Mouse (Mus musculus) layer of hippocampus, postnatal 14 days (tissue): ENCODE results near the gene Tbck. TPM values are rescaled to one million over a fixed set of nuclear protein-coding genes. Genes with fewer than 3 reads are reported as not detected.
A peak's percentile ranks its signal among the peaks of the same experiment; 100 is the strongest.

Experiments used
- DNase-seq, 2 experiments: peaks; one replicate each; pipeline ENCODE4 v3.0.0; 2021 to 2022; ENCODE audit warnings: low spot score in 2 of 2, mixed read lengths in 1 of 2
- long read RNA-seq, 2 experiments: library from polyadenylated mRNA; stranded (forward); transcript quantifications; one replicate each; pipeline ENCODE4 v2.0.0; 2021
- total RNA-seq, 2 experiments: library from RNA; stranded (reverse); gene quantifications; 2 replicates each; pipeline ENCODE4 v1.2.3; 2021

The Tbck gene
- total RNA-seq: 10 to 100 TPM; 33.9 to 34.7 TPM
- long read RNA-seq, experiment 1, full-length matches to known transcripts: 2 of 10 reads
- long read RNA-seq, experiment 1, partial matches to known transcripts: 3 of 10 reads
- long read RNA-seq, experiment 1, other reads (novel, unspliced or antisense): 5 of 10 reads
- long read RNA-seq, experiment 2, full-length matches to known transcripts: 5 of 11 reads
- long read RNA-seq, experiment 2, partial matches to known transcripts: 0 of 11 reads
- long read RNA-seq, experiment 2, other reads (novel, unspliced or antisense): 6 of 11 reads

DNA sequence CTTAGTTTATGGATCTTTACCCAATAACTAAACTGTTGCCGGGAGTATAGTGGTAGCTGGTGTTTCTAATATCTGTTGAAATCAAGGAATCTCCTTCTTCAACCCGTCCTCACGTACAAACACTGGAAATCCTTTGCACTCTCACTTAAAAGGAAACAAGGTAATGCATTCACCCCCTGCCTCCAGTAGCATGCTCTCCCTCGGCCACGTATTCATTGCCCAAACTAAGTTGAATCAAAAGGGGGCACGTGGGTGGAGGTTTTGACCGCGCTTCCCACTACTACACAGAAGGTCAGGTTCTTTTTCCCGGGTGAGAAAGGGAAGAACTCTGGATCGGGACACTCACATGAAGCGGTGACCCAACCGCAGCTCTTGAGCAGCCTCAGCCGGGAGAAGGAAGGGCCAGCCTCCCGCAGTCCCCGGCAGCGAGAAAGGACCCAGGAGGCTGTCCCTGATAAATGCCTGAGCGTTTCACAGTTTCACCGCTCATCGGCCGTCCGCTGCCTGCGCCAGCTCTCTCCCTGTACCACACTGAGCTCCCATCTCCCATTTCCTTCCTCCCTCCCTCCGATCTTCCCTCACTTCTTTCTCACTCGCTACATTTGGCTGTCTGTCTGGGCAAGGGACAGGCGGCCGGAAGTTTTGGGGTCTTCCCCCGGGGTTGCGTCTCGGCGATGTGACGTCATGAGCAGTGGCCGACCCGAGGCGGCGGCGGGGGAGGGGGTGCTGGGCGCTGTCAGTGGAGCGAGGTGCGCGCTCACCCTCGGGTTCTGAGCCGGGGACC, at the start of gene Tbck:
TSS of gene Tbck (plus strand) at position 698 of the 784 bp plus-strand sequence.
- DNase-seq: peak; percentile 95 to 97

DNA sequence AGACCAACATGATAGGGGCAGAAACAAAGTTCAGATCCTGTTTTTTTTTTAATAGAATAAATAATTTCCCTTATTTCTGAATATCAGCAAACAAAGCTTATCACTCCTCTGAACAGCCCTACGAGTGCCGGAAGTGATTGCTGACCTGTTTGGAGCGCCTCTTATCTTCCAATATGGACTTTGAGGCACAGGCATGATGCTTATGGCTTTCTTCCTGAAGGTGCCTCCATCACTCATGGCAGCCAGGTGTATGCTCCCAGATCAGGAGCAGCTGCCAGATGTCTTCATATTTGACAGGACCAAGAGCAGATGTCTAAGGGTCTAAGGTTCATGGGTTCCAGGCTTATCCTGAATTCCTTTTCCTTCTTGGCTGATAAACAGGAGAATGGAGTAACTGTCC, 46.9 kb upstream of the Tbck start:
- no peak for DNase-seq

DNA sequence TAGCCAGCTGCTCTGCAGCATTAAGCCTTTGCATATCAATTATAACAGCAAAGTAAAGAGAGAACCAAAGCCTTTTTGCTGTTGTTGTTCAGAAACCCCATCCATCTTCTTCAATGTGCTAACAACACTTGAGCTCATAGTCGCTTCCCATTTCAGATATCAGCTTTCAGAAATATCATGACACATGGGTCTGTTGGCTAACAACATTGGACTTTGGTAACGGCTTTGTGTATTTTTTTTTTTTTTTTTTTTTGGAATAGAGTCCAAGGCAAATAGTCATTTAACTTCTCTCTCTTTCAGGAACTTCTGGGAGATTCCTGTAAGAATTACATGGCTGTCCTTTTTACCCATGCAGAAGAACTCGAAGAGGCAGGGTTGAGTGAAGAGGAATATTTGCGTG, 39.9 kb upstream of the Tbck start:
- no peak for DNase-seq

GRCm38 (mm10) chr3:132646814-132647213, 37.1 kb upstream of the Tbck start:
- no peak for DNase-seq

DNA sequence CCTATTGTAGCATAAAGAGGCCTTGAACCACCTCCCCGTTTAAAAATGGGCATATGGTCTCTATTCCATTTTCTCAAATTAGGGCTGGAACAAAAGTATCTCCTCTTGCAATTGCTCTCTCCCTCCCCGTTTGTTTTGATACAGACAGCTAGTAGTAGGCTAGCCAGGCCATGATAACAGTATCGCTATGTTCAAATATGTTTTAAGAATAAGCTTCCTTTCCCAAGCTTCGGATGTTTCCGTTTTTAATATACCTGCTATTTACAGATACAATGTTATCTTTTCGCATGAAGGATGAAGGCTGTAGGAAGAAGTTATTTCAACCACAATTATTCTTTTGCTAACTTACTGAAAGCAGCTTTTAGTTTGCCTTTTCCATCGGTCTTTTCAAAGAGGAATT, 34.6 kb upstream of the Tbck start:
- no peak for DNase-seq

DNA sequence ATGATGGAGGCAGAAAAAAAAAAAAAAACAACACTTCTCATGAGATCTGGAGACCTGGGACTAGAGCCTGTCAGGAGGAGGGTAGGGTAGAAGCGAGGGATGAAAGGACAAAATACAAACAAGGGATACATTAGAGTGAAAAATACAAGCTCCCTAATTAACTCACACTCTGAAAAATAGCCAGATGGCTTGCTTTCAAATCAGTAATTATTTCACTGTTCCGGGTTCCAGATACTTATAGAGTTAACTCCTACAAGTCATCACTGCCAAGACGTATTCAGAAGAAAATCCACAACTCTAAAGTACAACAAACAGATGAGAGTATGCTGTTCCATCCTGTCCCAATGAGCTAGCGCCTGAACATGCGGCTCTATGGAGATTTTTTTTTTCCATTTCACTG, 33.8 kb upstream of the Tbck start:
- no peak for DNase-seq

- DNase-seq: no peak
These were observed 32.2 kb upstream of the Tbck start for GRCm38 (mm10) chr3:132651776-132652175.

- DNase-seq: no peak
These were observed 30.0 kb upstream of the Tbck start for GRCm38 (mm10) chr3:132653959-132654358.

- no peak for DNase-seq
These were observed 28.0 kb upstream of the Tbck start for GRCm38 (mm10) chr3:132655955-132656354.

GRCm38 (mm10) chr3:132677494-132677893, 6.5 kb upstream of the Tbck start:
- no peak for DNase-seq

GRCm38 (mm10) chr3:132684231-132684928, 436 bp downstream of the Tbck start, which contains the start of gene Aimp1:
Aimp1 (minus strand) TSS chr3:132684370.
- DNase-seq: no peak

GRCm38 (mm10) chr3:132701368-132701767, 17.4 kb downstream of the Tbck start:
- peak in 1 of 2 experiments; percentile 21 for DNase-seq

GRCm38 (mm10) chr3:132704216-132704615, 20.3 kb downstream of the Tbck start:
- no peak for DNase-seq

DNA sequence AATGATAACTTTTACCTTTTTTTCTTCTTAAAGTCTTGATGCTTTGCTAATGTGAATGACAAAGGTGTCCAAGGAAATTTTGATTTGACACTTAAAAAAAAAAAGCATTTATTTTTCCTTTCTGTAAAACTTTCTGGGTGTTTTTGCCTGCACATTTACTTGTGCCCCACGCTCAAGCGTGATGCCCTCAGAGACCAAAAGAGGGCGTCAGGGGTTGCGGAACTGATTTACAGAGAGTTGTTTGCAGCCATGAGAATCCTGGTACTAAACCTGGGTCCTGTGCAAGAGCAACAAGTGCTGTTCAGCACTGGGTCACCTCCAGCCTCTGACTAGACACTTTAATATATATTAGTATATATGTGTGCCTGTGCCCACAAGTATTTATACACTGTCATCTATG, 23.0 kb downstream of the Tbck start:
- DNase-seq: no peak

- no peak for DNase-seq
These were observed 30.0 kb downstream of the Tbck start for GRCm38 (mm10) chr3:132713913-132714312.

GRCm38 (mm10) chr3:132717316-132717715, 33.4 kb downstream of the Tbck start:
- no peak for DNase-seq

GRCm38 (mm10) chr3:132724326-132724725, 40.4 kb downstream of the Tbck start:
- no peak for DNase-seq

DNA sequence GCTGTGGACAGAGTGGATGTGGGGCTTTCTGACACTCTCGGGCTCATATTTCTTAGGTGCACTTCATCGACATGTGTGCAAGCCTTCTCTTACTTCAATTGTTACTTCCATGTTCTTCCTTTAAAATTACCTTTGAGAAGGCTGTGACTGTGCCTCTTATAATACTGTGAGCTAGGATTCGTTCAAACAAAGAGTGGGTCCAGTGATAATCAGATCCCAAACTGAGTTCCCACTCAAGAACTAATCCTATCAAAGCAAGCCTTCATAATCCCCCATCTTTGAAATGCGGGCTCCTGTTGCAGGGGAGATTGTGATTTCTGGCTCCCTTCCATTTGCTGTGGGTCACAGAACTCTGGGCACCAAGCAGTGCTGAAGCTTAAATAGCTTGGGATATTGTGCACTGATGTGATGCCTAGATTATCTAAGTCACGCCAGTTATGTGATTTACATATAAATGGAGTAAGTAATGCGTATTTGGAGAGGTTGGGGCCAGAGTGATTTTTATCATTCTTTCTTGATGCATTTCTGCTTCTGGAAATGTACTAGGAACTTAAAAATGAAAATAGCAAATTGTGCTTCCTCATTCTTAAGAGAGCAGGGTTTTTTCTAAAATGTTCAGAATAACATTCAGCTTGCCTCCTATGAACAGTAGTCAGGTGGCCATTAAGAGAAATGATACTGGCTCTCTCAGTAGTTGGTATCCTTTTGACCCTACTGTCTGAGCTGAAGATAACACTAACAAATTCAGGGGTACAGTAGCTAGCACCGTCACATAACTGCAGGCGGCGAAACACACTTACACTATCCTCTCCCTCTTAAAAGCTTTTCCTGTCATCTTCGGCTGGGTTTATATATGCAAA, 60.6 kb downstream of the Tbck start:
- no peak for DNase-seq

DNA sequence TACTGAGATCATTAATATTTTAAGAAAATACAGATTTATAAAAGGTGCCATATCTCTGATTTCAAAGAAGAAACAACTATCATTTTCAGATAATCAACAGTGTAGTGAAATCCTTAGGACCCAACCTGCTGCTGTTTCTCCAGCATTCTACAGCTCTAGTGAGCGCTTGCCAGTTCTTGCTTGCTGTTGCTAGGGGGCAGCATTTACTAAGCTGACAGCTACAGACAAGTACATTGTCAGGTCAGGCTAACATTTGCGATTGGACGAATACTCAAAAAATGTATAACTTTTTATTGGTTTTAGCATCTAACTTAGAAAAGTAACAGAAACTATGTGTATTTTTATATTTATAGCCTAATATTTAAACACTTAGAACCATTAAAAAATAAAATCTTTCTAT, 63.1 kb downstream of the Tbck start:
- peak; percentile 34 to 83 for DNase-seq

DNA sequence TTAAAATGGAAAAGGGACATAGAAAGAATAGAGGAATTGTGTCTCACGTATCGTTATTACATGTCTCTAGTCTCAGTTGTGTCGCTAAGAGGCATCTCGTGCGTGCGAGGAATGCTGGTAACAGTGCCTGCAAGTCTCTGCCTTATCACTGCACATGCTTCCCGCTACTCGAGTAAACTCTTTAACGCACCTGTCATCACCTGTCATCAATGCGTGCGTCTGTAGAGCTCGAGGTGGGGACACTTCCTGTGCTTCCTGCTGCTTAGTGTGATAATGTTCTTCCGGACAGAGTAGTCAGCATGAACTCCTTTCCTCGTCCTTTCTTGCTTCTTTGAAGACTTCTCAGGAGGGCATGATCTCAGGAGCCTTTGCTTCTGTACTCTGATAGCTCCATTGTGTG, 63.8 kb downstream of the Tbck start:
- DNase-seq: no peak

DNA sequence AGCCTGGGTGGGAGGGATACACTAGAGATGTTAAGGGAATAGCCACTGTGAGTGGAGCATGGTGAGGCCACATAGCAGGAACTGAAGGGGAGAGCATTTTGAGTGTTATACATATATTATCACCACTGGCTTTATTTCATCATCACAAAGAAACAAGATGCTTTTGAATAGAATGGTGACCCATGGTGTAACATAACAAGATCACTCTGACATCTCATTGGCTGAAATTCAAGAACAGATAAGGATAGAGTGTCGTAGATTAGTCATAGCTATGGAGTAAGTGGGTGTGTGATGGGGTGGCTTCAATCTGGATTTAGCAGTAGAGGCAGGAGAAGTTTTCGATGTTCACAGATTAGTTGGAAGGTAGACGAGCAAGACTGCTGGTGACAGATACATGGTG, 64.8 kb downstream of the Tbck start:
- no peak for DNase-seq
